Comparison of ENCODE assay signal across 8 mouse cellular contexts in genomic region chr10:128084160-128084559, GRCm38 (mm10). TPM values are rescaled to one million over a fixed set of nuclear protein-coding genes. Genes with fewer than 3 reads are reported as not detected.
DNase-seq lines count a peak whose midpoint lies in the region; ATAC-seq and TF ChIP-seq lines count a peak whose summit lies in the region.

No protein-coding gene starts in this region.

- H3K4me2 ChIP-seq in heart, embryonic 11.5 days, result peak overlapping the region; percentile 96
- H3K4me2 ChIP-seq in forebrain, embryonic 13.5 days, result peak overlapping the region; percentile 98
- peak overlapping the region; percentile 68 for H3K4me2 ChIP-seq in liver, embryonic 15.5 days

- peak overlapping the region; percentile 98 for H3K9ac ChIP-seq in heart, embryonic 11.5 days (ENCODE audit: low read depth, low read length)
- peak overlapping the region; percentile 87 for H3K9ac ChIP-seq in ES-Bruce4 (ENCODE audit: low read depth, poor library complexity, severe bottlenecking)
- peak overlapping the region; percentile 95 for H3K9ac ChIP-seq in forebrain, embryonic 13.5 days
- H3K9ac ChIP-seq in liver, embryonic 15.5 days, result peak overlapping the region; percentile 94

- ATAC-seq in heart, embryonic 11.5 days (replicated peaks; ENCODE audit: insufficient number of reproducible peaks, low FRiP score, low TSS enrichment), result no peak
- ATAC-seq in forebrain, embryonic 13.5 days, result no peak
- ATAC-seq in liver, embryonic 15.5 days (ENCODE audit: insufficient read depth), result no peak
- no peak for ATAC-seq in frontal cortex, adult (ENCODE audit: low TSS enrichment)

- DNase-seq in heart, adult 11 months, result no peak
- no peak for DNase-seq in T-cell, adult 2 months (ENCODE audit: low spot score)
- DNase-seq in B cell, adult 2 months, result no peak

- no peak for TF ChIP-seq CTCF in ES-Bruce4 (IDR thresholded peaks at IDR 0.05; ENCODE audit: low read depth, low read length)

- TF ChIP-seq POLR2A in ES-Bruce4 (IDR thresholded peaks at IDR 0.05; ENCODE audit: insufficient read depth, low read length), result no peak

- H3K27me3 ChIP-seq in heart, embryonic 11.5 days (ENCODE audit: control insufficient read depth, insufficient read depth, low read length), result no peaks in the 10 kb centered on the region
- no peaks in the 10 kb centered on the region for H3K27me3 ChIP-seq in ES-Bruce4 (ENCODE audit: control insufficient read depth, insufficient read depth, low read length, poor library complexity, severe bottlenecking)
- H3K27me3 ChIP-seq in forebrain, embryonic 13.5 days, result no peaks in the 10 kb centered on the region
- H3K27me3 ChIP-seq in liver, embryonic 15.5 days, result no peaks in the 10 kb centered on the region

- no peak for TF ChIP-seq EP300 in ES-Bruce4 (IDR thresholded peaks at IDR 0.05; ENCODE audit: insufficient read depth, low read depth, low read length)

- peak overlapping the region; percentile 83 for H3K27ac ChIP-seq in heart, embryonic 11.5 days (ENCODE audit: low read depth, low read length)
- H3K27ac ChIP-seq in ES-Bruce4 (ENCODE audit: insufficient read depth, low read length), result 0 out of 2 replicates have a peak overlapping the region, but pooled peaks have one; percentile 9
- no peak overlapping the region for H3K27ac ChIP-seq in forebrain, embryonic 13.5 days
- peak overlapping the region; percentile 87 for H3K27ac ChIP-seq in liver, embryonic 15.5 days (replicated peaks)

- H3K9me3 ChIP-seq in heart, embryonic 11.5 days (replicated peaks; ENCODE audit: control insufficient read depth, low read length), result no peaks in the 10 kb centered on the region
- no peaks in the 10 kb centered on the region for H3K9me3 ChIP-seq in ES-Bruce4 (replicated peaks; ENCODE audit: control insufficient read depth, insufficient read depth, low read length, poor library complexity, severe bottlenecking)
- H3K9me3 ChIP-seq in forebrain, embryonic 13.5 days (replicated peaks), result no peaks in the 10 kb centered on the region
- no peaks in the 10 kb centered on the region for H3K9me3 ChIP-seq in liver, embryonic 15.5 days (replicated peaks)

- H3K4me3 ChIP-seq in heart, embryonic 11.5 days (ENCODE audit: low read depth, low read length), result peak overlapping the region; percentile 98
- peak overlapping the region; percentile 99 for H3K4me3 ChIP-seq in ES-Bruce4 (ENCODE audit: low read depth, low read length)
- peak overlapping the region; percentile 99 for H3K4me3 ChIP-seq in forebrain, embryonic 13.5 days
- H3K4me3 ChIP-seq in liver, embryonic 15.5 days (replicated peaks), result peak overlapping the region; percentile 92

- H3K36me3 ChIP-seq in heart, embryonic 11.5 days (ENCODE audit: control insufficient read depth, insufficient read depth, low read length), result peaks cover 36% of the 10 kb centered on the region
- peaks cover 51% of the 10 kb centered on the region for H3K36me3 ChIP-seq in ES-Bruce4 (ENCODE audit: control insufficient read depth, insufficient read depth, low read length, poor library complexity, severe bottlenecking)
- H3K36me3 ChIP-seq in forebrain, embryonic 13.5 days (ENCODE audit: poor library complexity, severe bottlenecking), result peaks cover 44% of the 10 kb centered on the region
- peaks cover 50% of the 10 kb centered on the region for H3K36me3 ChIP-seq in liver, embryonic 15.5 days (replicated peaks)

- peaks cover 7% of the 10 kb centered on the region; the same call in 1 of the 2 replicates for H3K4me1 ChIP-seq in heart, embryonic 11.5 days (ENCODE audit: control insufficient read depth, insufficient read depth, low read length)
- H3K4me1 ChIP-seq in ES-Bruce4 (ENCODE audit: control insufficient read depth, insufficient read depth, low read length), result no peaks in the 10 kb centered on the region
- peaks cover 22% of the 10 kb centered on the region for H3K4me1 ChIP-seq in forebrain, embryonic 13.5 days
- H3K4me1 ChIP-seq in liver, embryonic 15.5 days (replicated peaks), result peaks cover 48% of the 10 kb centered on the region

- 0% methylated on average over 3 of the region's 3 CpGs for WGBS in heart, embryonic 11.5 days (ENCODE audit: insufficient replicate concordance)
- 3% methylated on average over 3 of the region's 3 CpGs for WGBS in forebrain, embryonic 13.5 days
- WGBS in liver, embryonic 15.5 days (ENCODE audit: insufficient replicate concordance), result 0% methylated on average over 3 of the region's 3 CpGs

RNA-seq across cellular contexts. Expression of gene Atp5b, which starts 1.1 kb away (rescaled TPM):
- polyA plus RNA-seq in heart, embryonic 11.5 days (2014; fragmentation: Nextera tagmentation; extraction: Ambion mirVana), result 4,523 and 4,948 TPM in 2 replicates
- 1,323 and 1,329 TPM in 2 replicates for polyA plus RNA-seq in ES-Bruce4 (2011; ENCODE audit: insufficient read depth, insufficient read length, low read depth, missing spikeins)
- polyA plus RNA-seq in forebrain, embryonic 13.5 days (2015; fragmentation: Nextera tagmentation; extraction: Ambion mirVana), result 2,170 and 2,214 TPM in 2 replicates
- polyA plus RNA-seq in liver, embryonic 15.5 days (2015; fragmentation: Nextera tagmentation; extraction: Ambion mirVana), result 1,834 and 1,894 TPM in 2 replicates

RNA-seq across cellular contexts. Expression of gene Baz2a, which starts 7.2 kb away (rescaled TPM):
- polyA plus RNA-seq in heart, embryonic 11.5 days (2014; fragmentation: Nextera tagmentation; extraction: Ambion mirVana), result 10.9 and 21.7 TPM in 2 replicates
- 166 and 170 TPM in 2 replicates for polyA plus RNA-seq in ES-Bruce4 (2011; ENCODE audit: insufficient read depth, insufficient read length, low read depth, missing spikeins)
- 11.6 and 12.6 TPM in 2 replicates for polyA plus RNA-seq in forebrain, embryonic 13.5 days (2015; fragmentation: Nextera tagmentation; extraction: Ambion mirVana)
- 6.8 and 7.0 TPM in 2 replicates for polyA plus RNA-seq in liver, embryonic 15.5 days (2015; fragmentation: Nextera tagmentation; extraction: Ambion mirVana)

RNA-seq across cellular contexts. Expression of gene Ptges3, which starts 25.4 kb away (rescaled TPM):
- polyA plus RNA-seq in heart, embryonic 11.5 days (2014; fragmentation: Nextera tagmentation; extraction: Ambion mirVana), result 354 and 377 TPM in 2 replicates
- 759 and 788 TPM in 2 replicates for polyA plus RNA-seq in ES-Bruce4 (2011; ENCODE audit: insufficient read depth, insufficient read length, low read depth, missing spikeins)
- polyA plus RNA-seq in forebrain, embryonic 13.5 days (2015; fragmentation: Nextera tagmentation; extraction: Ambion mirVana), result 562 and 583 TPM in 2 replicates
- 188 and 217 TPM in 2 replicates for polyA plus RNA-seq in liver, embryonic 15.5 days (2015; fragmentation: Nextera tagmentation; extraction: Ambion mirVana)

RNA-seq across cellular contexts. Expression of gene Naca, which starts 48.8 kb away (rescaled TPM):
- 678 and 713 TPM in 2 replicates for polyA plus RNA-seq in heart, embryonic 11.5 days (2014; fragmentation: Nextera tagmentation; extraction: Ambion mirVana)
- polyA plus RNA-seq in ES-Bruce4 (2011; ENCODE audit: insufficient read depth, insufficient read length, low read depth, missing spikeins), result 1,269 and 1,335 TPM in 2 replicates
- 715 and 810 TPM in 2 replicates for polyA plus RNA-seq in forebrain, embryonic 13.5 days (2015; fragmentation: Nextera tagmentation; extraction: Ambion mirVana)
- 312 and 355 TPM in 2 replicates for polyA plus RNA-seq in liver, embryonic 15.5 days (2015; fragmentation: Nextera tagmentation; extraction: Ambion mirVana)
